In genomic region chr10:127661291-127661914, GRCm38 (mm10) we compare ENCODE assay signal across 8 mouse cellular contexts. TPM values are rescaled to one million over a fixed set of nuclear protein-coding genes. Genes with fewer than 3 reads are reported as not detected.
DNase-seq lines count a peak whose midpoint lies in the region; ATAC-seq and TF ChIP-seq lines count a peak whose summit lies in the region.

No protein-coding gene starts in this region.

- H3K9ac ChIP-seq in intestine, embryonic 15.5 days = peak overlapping the region; percentile 36
- H3K9ac ChIP-seq in liver, postnatal 0 days (replicated peaks) = peak overlapping the region; percentile 35

- TF ChIP-seq CTCF in lung, adult 2 months (IDR thresholded peaks at IDR 0.05; ENCODE audit: insufficient read depth, low read length) = no peak
- no peak for TF ChIP-seq CTCF in embryonic fibroblast, embryonic 13.5 days (IDR thresholded peaks at IDR 0.05; ENCODE audit: borderline replicate concordance, insufficient read depth, low read length)
- TF ChIP-seq CTCF in liver, postnatal 0 days (IDR thresholded peaks at IDR 0.05; ENCODE audit: low read depth) = no peak

- H3K27me3 ChIP-seq in intestine, embryonic 15.5 days (replicated peaks) = peaks cover 4% of the 10 kb centered on the region; the same call in 1 of the 2 replicates
- peaks cover 15% of the 10 kb centered on the region for H3K27me3 ChIP-seq in liver, postnatal 0 days (ENCODE audit: insufficient read depth, low read length)

- H3K27ac ChIP-seq in embryonic fibroblast, embryonic 13.5 days (ENCODE audit: insufficient read depth, low read length) = peak overlapping the region; percentile 68
- H3K27ac ChIP-seq in intestine, embryonic 15.5 days = peak overlapping the region; percentile 82
- H3K27ac ChIP-seq in liver, postnatal 0 days (ENCODE audit: low read depth) = peak overlapping the region; percentile 81

- H3K36me3 ChIP-seq in intestine, embryonic 15.5 days = 0 out of 2 replicates have a peak, but pooled peaks cover 3% of the 10 kb centered on the region
- H3K36me3 ChIP-seq in liver, postnatal 0 days (replicated peaks; ENCODE audit: insufficient read depth, low read length) = peaks cover 34% of the 10 kb centered on the region

- WGBS in lung, adult 2 months = 32% methylated on average over 14 of the region's 14 CpGs
- 16% methylated on average over 14 of the region's 14 CpGs for WGBS in intestine, embryonic 15.5 days
- 35% methylated on average over 14 of the region's 14 CpGs for WGBS in liver, postnatal 0 days (ENCODE audit: insufficient replicate concordance)

- intact Hi-C loops in gastrocnemius, postnatal 14 days (cut with DNase I; ENCODE audit: low total_unique reads) = no loop called here

- ATAC-seq in intestine, embryonic 15.5 days = peak; percentile 21
- ATAC-seq in liver, postnatal 0 days = no peak

- peak overlapping the region; percentile 69 for H3K4me2 ChIP-seq in intestine, embryonic 15.5 days (replicated peaks)
- H3K4me2 ChIP-seq in liver, postnatal 0 days (ENCODE audit: low read depth, low read length) = peak overlapping the region; percentile 60

- DNase-seq in lung, adult 2 months = no peak
- no peak for DNase-seq in lung, postnatal 25 days (ENCODE audit: low spot score)
- no peak for DNase-seq in liver, postnatal 0 days
- DNase-seq in retina, postnatal 1 day = no peak
- no peak for DNase-seq in natural killer cell, adult 2 months (ENCODE audit: low spot score in 2 of 2)
- DNase-seq in gastrocnemius, postnatal 14 days = no peak

- H3K4me3 ChIP-seq in lung, adult 2 months (replicated peaks; ENCODE audit: extremely low read depth, low read depth, low read length) = peak overlapping the region; percentile 33
- no peak overlapping the region; the same call in 1 of the 2 replicates for H3K4me3 ChIP-seq in embryonic fibroblast, embryonic 13.5 days (ENCODE audit: insufficient read depth, low read length)
- peak overlapping the region; percentile 28 for H3K4me3 ChIP-seq in intestine, embryonic 15.5 days (replicated peaks)
- H3K4me3 ChIP-seq in liver, postnatal 0 days (ENCODE audit: low read depth, low read length) = peak overlapping the region; percentile 25

- no peak for TF ChIP-seq EP300 in liver, postnatal 0 days (IDR thresholded peaks at IDR 0.05; ENCODE audit: low read depth)

- peak; percentile 4; the same call in 1 of the 2 replicates for TF ChIP-seq POLR2A in lung, adult 2 months (IDR thresholded peaks at IDR 0.05; ENCODE audit: borderline replicate concordance, extremely low read depth, low read depth, low read length)
- TF ChIP-seq POLR2A in embryonic fibroblast, embryonic 13.5 days (IDR thresholded peaks at IDR 0.05; ENCODE audit: low read depth, low read length) = no peak

- peaks cover 22% of the 10 kb centered on the region for H3K4me1 ChIP-seq in lung, adult 2 months (ENCODE audit: control insufficient read depth, insufficient read depth, low read length)
- H3K4me1 ChIP-seq in embryonic fibroblast, embryonic 13.5 days (ENCODE audit: control insufficient read depth, insufficient read depth, low read length) = no peaks in the 10 kb centered on the region; the same call in 1 of the 2 replicates
- peaks cover 62% of the 10 kb centered on the region for H3K4me1 ChIP-seq in intestine, embryonic 15.5 days (replicated peaks)
- H3K4me1 ChIP-seq in liver, postnatal 0 days (ENCODE audit: insufficient read depth) = peaks cover 44% of the 10 kb centered on the region

- no peaks in the 10 kb centered on the region for H3K9me3 ChIP-seq in intestine, embryonic 15.5 days
- no peaks in the 10 kb centered on the region for H3K9me3 ChIP-seq in liver, postnatal 0 days (ENCODE audit: low read length)

RNA-seq across cellular contexts. Expression of gene Nemp1, which starts 5.3 kb away (rescaled TPM):
- polyA plus RNA-seq in lung, adult 2 months (2012; rRNA removed) = 2.7 and 3.6 TPM in 2 replicates
- polyA plus RNA-seq in embryonic fibroblast, embryonic 13.5 days (2011; ENCODE audit: insufficient read length, low read depth, missing spikeins) = 8.5 and 10.6 TPM in 2 replicates
- polyA plus RNA-seq in intestine, embryonic 15.5 days (2015; fragmentation: Nextera tagmentation; extraction: Ambion mirVana) = 5.7 and 6.9 TPM in 2 replicates
- 5.6 and 6.3 TPM in 2 replicates for polyA plus RNA-seq in liver, postnatal 0 days (2015; fragmentation: Nextera tagmentation; extraction: Ambion mirVana)
- 1 to 10 TPM; 2.3 to 2.7 TPM for total RNA-seq in gastrocnemius, postnatal 14 days (2021)

RNA-seq across cellular contexts. Expression of gene Nab2, which starts 7.0 kb away (rescaled TPM):
- 32.8 and 35.1 TPM in 2 replicates for polyA plus RNA-seq in lung, adult 2 months (2012; rRNA removed)
- 69.7 and 77.8 TPM in 2 replicates for polyA plus RNA-seq in embryonic fibroblast, embryonic 13.5 days (2011; ENCODE audit: insufficient read length, low read depth, missing spikeins)
- 8.3 and 8.7 TPM in 2 replicates for polyA plus RNA-seq in intestine, embryonic 15.5 days (2015; fragmentation: Nextera tagmentation; extraction: Ambion mirVana)
- polyA plus RNA-seq in liver, postnatal 0 days (2015; fragmentation: Nextera tagmentation; extraction: Ambion mirVana) = 2.4 and 4.3 TPM in 2 replicates
- 1 to 10 TPM; 4.9 to 5.5 TPM for total RNA-seq in gastrocnemius, postnatal 14 days (2021)

RNA-seq across cellular contexts. Expression of gene Stat6, which starts 18.6 kb away (rescaled TPM):
- 92.3 and 123 TPM in 2 replicates for polyA plus RNA-seq in lung, adult 2 months (2012; rRNA removed)
- 55.1 and 55.8 TPM in 2 replicates for polyA plus RNA-seq in embryonic fibroblast, embryonic 13.5 days (2011; ENCODE audit: insufficient read length, low read depth, missing spikeins)
- polyA plus RNA-seq in intestine, embryonic 15.5 days (2015; fragmentation: Nextera tagmentation; extraction: Ambion mirVana) = 37.7 and 39.9 TPM in 2 replicates
- 11.3 and 13.0 TPM in 2 replicates for polyA plus RNA-seq in liver, postnatal 0 days (2015; fragmentation: Nextera tagmentation; extraction: Ambion mirVana)
- 10 to 100 TPM; 16.1 to 16.6 TPM for total RNA-seq in gastrocnemius, postnatal 14 days (2021)

RNA-seq across cellular contexts. Expression of gene Lrp1, which starts 40.5 kb away (rescaled TPM):
- polyA plus RNA-seq in lung, adult 2 months (2012; rRNA removed) = 215 and 248 TPM in 2 replicates
- polyA plus RNA-seq in embryonic fibroblast, embryonic 13.5 days (2011; ENCODE audit: insufficient read length, low read depth, missing spikeins) = 387 and 453 TPM in 2 replicates
- 67.2 and 77.1 TPM in 2 replicates for polyA plus RNA-seq in intestine, embryonic 15.5 days (2015; fragmentation: Nextera tagmentation; extraction: Ambion mirVana)
- 44.7 and 49.2 TPM in 2 replicates for polyA plus RNA-seq in liver, postnatal 0 days (2015; fragmentation: Nextera tagmentation; extraction: Ambion mirVana)
- 100 to 1,000 TPM in 1 of 2 experiments, 10 to 100 TPM in 1; 73.8 to 101 TPM for total RNA-seq in gastrocnemius, postnatal 14 days (2021)

RNA-seq across cellular contexts. Expression of gene Myo1a, which starts 43.6 kb away (rescaled TPM):
- 0.11 and 0.77 TPM in 2 replicates for polyA plus RNA-seq in lung, adult 2 months (2012; rRNA removed)
- polyA plus RNA-seq in embryonic fibroblast, embryonic 13.5 days (2011; ENCODE audit: insufficient read length, low read depth, missing spikeins) = 0.51 TPM in 1 of 2 replicates, not detected in the other
- polyA plus RNA-seq in intestine, embryonic 15.5 days (2015; fragmentation: Nextera tagmentation; extraction: Ambion mirVana) = 33.8 and 36.7 TPM in 2 replicates
- 0.07 TPM in 1 of 2 replicates, not detected in the other for polyA plus RNA-seq in liver, postnatal 0 days (2015; fragmentation: Nextera tagmentation; extraction: Ambion mirVana)
- under 1 TPM; 0.18 to 0.53 TPM for total RNA-seq in gastrocnemius, postnatal 14 days (2021)
